Mouse (Mus musculus): ENCODE data around the gene Hist1h2be.
"Not testable (repeated sequence)": the region's sequence is repeated elsewhere in the genome, so short reads cannot be mapped to it uniquely, and the experiment has no call there.

Gene Hist1h2be

GRCm38 (mm10) chr13:23573034-23573897, 47.7 kb downstream of the Hist1h2be start:
- in situ Hi-C loops (cut with MseI, MboI), result not testable (repeated sequence)

GRCm38 (mm10) chr13:23572218-23573033, 48.5 kb downstream of the Hist1h2be start:
- in situ Hi-C loops (cut with MseI, MboI), result no loop called here

- in situ Hi-C loops (cut with MseI, MboI), result not testable (repeated sequence)
Measured at GRCm38 (mm10) chr13:23571504-23572217, 49.3 kb downstream of the Hist1h2be start.

GRCm38 (mm10) chr13:23571022-23571503, 49.9 kb downstream of the Hist1h2be start, which contains the start of the genes Hist1h2ae and Hist1h2bg:
Gene Hist1h2ae, minus strand, starts transcription at chr13:23571220.
Gene Hist1h2bg, plus strand, starts transcription at chr13:23571396.
- in situ Hi-C loops (cut with MseI, MboI), result no loop called here

- in situ Hi-C loops (cut with MseI, MboI), result not testable (repeated sequence)
Measured at GRCm38 (mm10) chr13:23570261-23571021, 50.5 kb downstream of the Hist1h2be start.

- in situ Hi-C loops (cut with MseI, MboI), result no loop called here
Measured at GRCm38 (mm10) chr13:23564482-23564881, 56.4 kb downstream of the Hist1h2be start.

GRCm38 (mm10) chr13:23562699-23563462, 58.0 kb downstream of the Hist1h2be start:
- in situ Hi-C loops (cut with MseI, MboI), result no loop called here

- in situ Hi-C loops (cut with MseI, MboI), result not testable (repeated sequence)
Measured at GRCm38 (mm10) chr13:23561883-23562659, 58.9 kb downstream of the Hist1h2be start, which contains the start of gene Hist1h3e. Gene Hist1h3e, minus strand, starts transcription at chr13:23562369.

- in situ Hi-C loops (cut with MseI, MboI), result not testable (repeated sequence)
Measured at GRCm38 (mm10) chr13:23561531-23561882, 59.4 kb downstream of the Hist1h2be start.

- in situ Hi-C loops (cut with MseI, MboI), result not testable (repeated sequence)
Measured at GRCm38 (mm10) chr13:23560699-23561098, 60.2 kb downstream of the Hist1h2be start.

GRCm38 (mm10) chr13:23556906-23557305, 64.0 kb downstream of the Hist1h2be start:
- in situ Hi-C loops (cut with MseI, MboI), result no loop called here

- in situ Hi-C loops (cut with MseI, MboI), result no loop called here
Measured at GRCm38 (mm10) chr13:23555839-23556416, 65.0 kb downstream of the Hist1h2be start.

GRCm38 (mm10) chr13:23554925-23555838, 65.7 kb downstream of the Hist1h2be start:
- in situ Hi-C loops (cut with MseI, MboI), result no loop called here

- in situ Hi-C loops (cut with MseI, MboI), result no loop called here
Measured at GRCm38 (mm10) chr13:23554393-23554792, 66.5 kb downstream of the Hist1h2be start.

- in situ Hi-C loops (cut with MseI, MboI), result no loop called here
Measured at GRCm38 (mm10) chr13:23552962-23553361, 68.0 kb downstream of the Hist1h2be start, which contains the start of gene Hist1h1d. Gene Hist1h1d, plus strand, starts transcription at chr13:23553262.

- in situ Hi-C loops (cut with MseI, MboI), result no loop called here
Measured at GRCm38 (mm10) chr13:23551931-23552914, 68.7 kb downstream of the Hist1h2be start.

Measured in mouse trophoblast stem cell (cell line).